Mouse (Mus musculus): ENCODE data around the gene Rwdd2b.

DNA sequence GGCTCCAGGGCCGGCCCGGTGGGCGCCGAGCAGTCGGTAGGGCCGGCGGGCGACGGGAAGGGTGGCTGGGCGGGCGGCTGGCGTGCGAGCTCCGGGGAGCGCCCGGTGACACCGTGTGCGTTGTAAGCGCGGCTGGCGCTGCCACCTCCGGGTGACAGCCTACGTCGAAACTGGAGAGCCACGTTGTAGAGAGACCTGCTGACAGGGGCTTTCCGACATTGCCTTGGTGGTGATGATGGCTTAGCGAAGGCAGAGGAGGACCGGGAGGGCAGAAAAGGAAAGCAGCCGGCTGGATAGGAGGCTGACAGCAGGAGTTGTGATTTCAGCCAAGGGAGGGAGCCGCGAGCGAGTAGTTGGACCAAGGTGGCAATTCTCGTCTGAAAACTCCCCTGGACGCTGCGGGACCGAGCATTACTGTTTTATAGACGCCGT is 14.8 kb upstream of the Rwdd2b start:
- no peak for TF ChIP-seq POLR2A (IDR thresholded peaks at IDR 0.05; ENCODE audit: extremely low read depth, insufficient read depth, low read length)
- TF ChIP-seq CTCF (IDR thresholded peaks at IDR 0.05; ENCODE audit: low read depth, low read length), result no peak

Measured in liver, adult 2 months (tissue).